Mouse (Mus musculus) MEL (cell line): ENCODE data around the gene Olfr250. TPM values are rescaled to one million over a fixed set of nuclear protein-coding genes. Genes with fewer than 3 reads are reported as not detected.

Experiments used
- DNase-seq: peaks from one replicate; pipeline ENCODE4 v3.0.0; 2011; ENCODE audit warnings: low read depth, low spot score
- H3K27ac ChIP-seq: 2 replicates; pipeline ENCODE4 v1.5.1; 2012; ENCODE audit warnings: low read depth, mild to moderate bottlenecking, control low read depth, low read length, moderate library complexity; ENCODE audit not compliant: control insufficient read depth
- H3K27me3 ChIP-seq, 2 experiments: fragments of 150-350 bp in 1 of 2; sonication (generic) in 1 of 2; 2 replicates each; pipeline ENCODE4 v1.6.1; 2012; ENCODE audit warnings: low read length in 2 of 2, mild to moderate bottlenecking in 2 of 2, improper control_type of control experiment in 1 of 2, moderate library complexity in 1 of 2; ENCODE audit not compliant: insufficient read depth in 2 of 2, control insufficient read depth in 1 of 2
- H3K36me3 ChIP-seq, 2 experiments: 2 replicates each; pipeline ENCODE4 v1.6.1; 2012 to 2014; ENCODE audit warnings: low read length in 2 of 2, improper control_type of control experiment in 1 of 2, inconsistent platforms in 1 of 2, mild to moderate bottlenecking in 1 of 2; ENCODE audit not compliant: insufficient read depth in 2 of 2, control insufficient read depth in 1 of 2
- H3K4me1 ChIP-seq, 2 experiments: fragments of 150-350 bp in 1 of 2; sonication (generic) in 1 of 2; 2 replicates each; pipeline ENCODE4 v1.6.1; 2012; ENCODE audit warnings: low read length in 2 of 2, improper control_type of control experiment in 1 of 2, mild to moderate bottlenecking in 1 of 2; ENCODE audit not compliant: insufficient read depth in 2 of 2, control insufficient read depth in 1 of 2
- H3K4me3 ChIP-seq, 2 experiments: fragments of 150-350 bp in 1 of 2; sonication (generic) in 1 of 2; 2 replicates each; pipeline ENCODE4 v1.5.1; 2012; ENCODE audit warnings: low read depth in 2 of 2, low read length in 2 of 2, mild to moderate bottlenecking in 2 of 2, moderate library complexity in 2 of 2, control low read depth in 1 of 2, improper control_type of control experiment in 1 of 2; ENCODE audit not compliant: control insufficient read depth in 1 of 2, insufficient read depth in 1 of 2
- H3K79me2 ChIP-seq: 2 replicates; pipeline ENCODE4 v1.6.1; 2012; ENCODE audit warnings: mild to moderate bottlenecking, low read length, moderate library complexity; ENCODE audit not compliant: control insufficient read depth, poor library complexity, insufficient read depth
- H3K9ac ChIP-seq: 2 replicates; pipeline ENCODE4 v1.6.1; 2012; ENCODE audit warnings: low read depth, mild to moderate bottlenecking, control low read depth, low read length, moderate library complexity; ENCODE audit not compliant: control insufficient read depth, poor library complexity, severe bottlenecking
- H3K9me3 ChIP-seq: fragments of 150-350 bp; sonication (generic); replicated peaks from 2 replicates; pipeline ENCODE4 v1.6.1; 2012; ENCODE audit warnings: mild to moderate bottlenecking, low read length, improper control_type of control experiment, moderate library complexity; ENCODE audit not compliant: insufficient read depth
- CHD1 ChIP-seq: IDR thresholded peaks from 2 replicates; pipeline ENCODE4 v1.6.1; 2012; ENCODE audit warnings: low read depth, mild to moderate bottlenecking, inconsistent platforms, low read length, improper control_type of control experiment
- CHD2 ChIP-seq: IDR thresholded peaks from 2 replicates; pipeline ENCODE4 v1.6.1; 2011; ENCODE audit warnings: low read length, improper control_type of control experiment
- CTCF ChIP-seq, 3 experiments: IDR thresholded peaks in 2 of 3; conservative IDR thresholded peaks in 1 of 3; 2 replicates each; pipeline ENCODE4 v1.5.1; 2011 to 2012; ENCODE audit warnings: low read length in 3 of 3, low read depth in 2 of 3, mild to moderate bottlenecking in 2 of 3, improper control_type of control experiment in 1 of 3, inconsistent platforms in 1 of 3, mixed read lengths in 1 of 3, moderate library complexity in 1 of 3; ENCODE audit not compliant: control insufficient read depth in 1 of 3, insufficient read depth in 1 of 3, poor library complexity in 1 of 3, severe bottlenecking in 1 of 3
- E2F4 ChIP-seq: IDR thresholded peaks from 2 replicates; pipeline ENCODE4 v1.6.1; 2011; ENCODE audit warnings: low read depth, low read length, improper control_type of control experiment, borderline replicate concordance
- EP300 ChIP-seq, 2 experiments: IDR thresholded peaks; 2 replicates each; pipeline ENCODE4 v1.6.1; 2011; ENCODE audit warnings: improper control_type of control experiment in 2 of 2, low read length in 2 of 2, low read depth in 1 of 2, mild to moderate bottlenecking in 1 of 2
- ETS1 ChIP-seq: IDR thresholded peaks from 2 replicates; pipeline ENCODE4 v1.6.1; 2012; ENCODE audit warnings: low read depth, mild to moderate bottlenecking, inconsistent platforms, low read length, improper control_type of control experiment, moderate library complexity
- MYC ChIP-seq: IDR thresholded peaks from 2 replicates; pipeline ENCODE4 v1.6.1; 2011; ENCODE audit warnings: low read depth, mild to moderate bottlenecking, low read length, improper control_type of control experiment, moderate library complexity
- NRF1 ChIP-seq: IDR thresholded peaks from 2 replicates; pipeline ENCODE4 v1.6.1; 2014; ENCODE audit warnings: low read depth, mild to moderate bottlenecking, inconsistent platforms, low read length, improper control_type of control experiment, moderate library complexity; ENCODE audit not compliant: poor library complexity, insufficient read depth, severe bottlenecking
- POLR2A ChIP-seq, 2 experiments: IDR thresholded peaks; 2 replicates each; pipeline ENCODE4 v1.6.1; 2011 to 2012; ENCODE audit warnings: low read length in 2 of 2, mild to moderate bottlenecking in 2 of 2, control low read depth in 1 of 2, improper control_type of control experiment in 1 of 2, low read depth in 1 of 2, moderate library complexity in 1 of 2; ENCODE audit not compliant: control insufficient read depth in 1 of 2, insufficient read depth in 1 of 2, poor library complexity in 1 of 2
- RCOR1 ChIP-seq: IDR thresholded peaks from 2 replicates; pipeline ENCODE4 v1.6.1; 2012; ENCODE audit warnings: low read depth, mild to moderate bottlenecking, inconsistent platforms, low read length, improper control_type of control experiment
- SIN3A ChIP-seq: IDR thresholded peaks from 2 replicates; pipeline ENCODE4 v1.6.1; 2012; ENCODE audit warnings: low read length, improper control_type of control experiment, inconsistent platforms
- USF2 ChIP-seq, 2 experiments: IDR thresholded peaks; 2 replicates each; pipeline ENCODE4 v1.6.1; 2011 to 2012; ENCODE audit warnings: improper control_type of control experiment in 2 of 2, low read length in 2 of 2, borderline replicate concordance in 1 of 2, inconsistent platforms in 1 of 2, low read depth in 1 of 2, mild to moderate bottlenecking in 1 of 2; ENCODE audit not compliant: insufficient read depth in 1 of 2
- ZMIZ1 ChIP-seq: IDR thresholded peaks from 2 replicates; pipeline ENCODE4 v1.6.1; 2012; ENCODE audit warnings: low read depth, mild to moderate bottlenecking, inconsistent platforms, low read length, improper control_type of control experiment, moderate library complexity
- polyA plus RNA-seq, 2 experiments: library from polyadenylated mRNA; stranded (reverse) in 1 of 2; unstranded in 1 of 2; fragments of >175 nt in 1 of 2; fragments of >200 nt in 1 of 2; gene quantifications; 2 replicates each; pipeline versions ENCODE4 v1.2.1 to v1.2.4; 2012; ENCODE audit warnings: low replicate concordance in 2 of 2, low read depth in 1 of 2; ENCODE audit not compliant: insufficient read length in 2 of 2, insufficient read depth in 1 of 2, missing spikeins in 1 of 2
- total RNA-seq: library from RNA; depleted of rRNA; stranded (reverse); fragments of 300-350 nt; gene quantifications from 2 replicates; pipeline ENCODE4 v1.2.3, GENCODE M21; 2012; rRNA removed

Gene Olfr250
- total RNA-seq (not detected in 2 replicates), polyA plus RNA-seq (not detected)

DNA sequence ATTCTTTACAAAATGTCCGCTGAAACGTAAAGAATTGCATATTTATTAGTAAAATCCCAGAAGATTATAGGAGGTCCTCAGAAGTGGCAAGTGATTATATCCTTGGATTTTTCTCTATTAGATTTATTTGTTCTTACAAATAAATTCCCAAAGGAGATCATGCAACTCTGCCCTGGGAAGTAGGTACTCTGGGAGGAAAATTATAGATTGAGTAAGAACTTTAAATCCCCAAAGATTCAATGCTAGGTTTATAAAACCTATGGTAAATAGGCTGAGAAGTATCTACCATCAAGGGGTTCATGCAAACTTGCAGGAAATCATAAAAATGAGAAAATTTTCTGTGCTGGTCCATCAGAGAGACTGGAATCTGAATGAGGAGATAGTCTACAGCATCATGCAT is at the start of gene Olfr250:
Olfr250 (plus strand) TSS at position 301 of the 400 bp plus-strand sequence.
- no peak within 1 kb of the TSS for H3K9ac ChIP-seq
- H3K9me3 ChIP-seq, result no peaks in the 10 kb centered on the region
- no peak for TF ChIP-seq ZMIZ1
- TF ChIP-seq SIN3A, result no peak
- TF ChIP-seq USF2 (IDR thresholded peaks at IDR 0.05; ENCODE audit: borderline replicate concordance in 1 of 2, insufficient read depth in 1 of 2, low read depth in 1 of 2, low read length in 2 of 2), result no peak
- no peak for TF ChIP-seq MYC
- no peak for TF ChIP-seq NRF1
- no peak for TF ChIP-seq RCOR1
- TF ChIP-seq CTCF (IDR thresholded peaks at IDR 0.05 in 2 of 3, conservative IDR thresholded peaks at IDR 0.05 in 1 of 3; ENCODE audit: control insufficient read depth in 1 of 3, insufficient read depth in 1 of 3, low read depth in 2 of 3, low read length in 3 of 3, poor library complexity in 1 of 3, severe bottlenecking in 1 of 3), result no peak
- no peak for TF ChIP-seq ETS1
- no peak for TF ChIP-seq CHD1
- no peaks in the 10 kb centered on the region for H3K79me2 ChIP-seq
- no peaks in the 10 kb centered on the region for H3K36me3 ChIP-seq
- H3K4me1 ChIP-seq, result no peaks in the 10 kb centered on the region
- no peak within 1 kb of the TSS for H3K4me3 ChIP-seq
- H3K27me3 ChIP-seq, result no peaks in the 10 kb centered on the region
- no peak within 1 kb of the TSS for H3K27ac ChIP-seq
- DNase-seq, result no peak

GRCm38 (mm10) chr9:38328760-38329159 is 37.9 kb upstream of the Olfr250 start, which contains the start of gene Olfr25:
TSS of gene Olfr25 (plus strand) at chr9:38329060.
- H3K4me3 ChIP-seq, result no peak within 1 kb of the TSS
- no peaks in the 10 kb centered on the region for H3K79me2 ChIP-seq
- no peaks in the 10 kb centered on the region for H3K9me3 ChIP-seq
- no peaks in the 10 kb centered on the region for H3K27me3 ChIP-seq
- H3K36me3 ChIP-seq, result no peaks in the 10 kb centered on the region
- H3K4me1 ChIP-seq, result no peaks in the 10 kb centered on the region
- no peak for TF ChIP-seq CHD2
- no peak for DNase-seq
- no peak within 1 kb of the TSS for H3K9ac ChIP-seq
- no peak within 1 kb of the TSS for H3K27ac ChIP-seq

GRCm38 (mm10) chr9:38348111-38348510 is 18.6 kb upstream of the Olfr250 start, which contains the start of gene Olfr898:
TSS of gene Olfr898 (plus strand) at chr9:38348411.
- Histone ChIP-seq H3K27ac (no peak within 1 kb of the TSS), H3K4me1 (no peaks in the 10 kb centered on the region), H3K36me3 (no peaks in the 10 kb centered on the region), H3K9ac (no peak within 1 kb of the TSS), H3K9me3 (no peaks in the 10 kb centered on the region), H3K79me2 (no peaks in the 10 kb centered on the region), H3K4me3 (no peak within 1 kb of the TSS), H3K27me3 (no peaks in the 10 kb centered on the region)
- TF ChIP-seq EP300 (IDR thresholded peaks at IDR 0.05; ENCODE audit: low read depth in 1 of 2, low read length in 2 of 2) (no peak), POLR2A (IDR thresholded peaks at IDR 0.05; ENCODE audit: control insufficient read depth in 1 of 2, insufficient read depth in 1 of 2, low read depth in 1 of 2, low read length in 2 of 2, poor library complexity in 1 of 2) (no peak), E2F4 (no peak)
- no peak for DNase-seq
